Mouse (Mus musculus) midbrain, embryonic 14.5 days (tissue): Measurements from ENCODE around the gene Prmt8. TPM values are rescaled to one million over a fixed set of nuclear protein-coding genes. Genes with fewer than 3 reads are reported as not detected.

Experiments
- ATAC-seq: fragments of 200-750 bp; cut with Nextera tagmentation; 2 replicates; pipeline ENCODE4 v1.8.0; 2017; ENCODE audit warnings: moderate number of reproducible peaks, moderate library complexity; ENCODE audit not compliant: low FRiP score, low TSS enrichment
- DNase-seq: peaks from one replicate; pipeline ENCODE4 v3.0.0-alpha.2; 2015
- H3K27ac ChIP-seq: fragments of 300-500 bp; sonication (generic); replicated peaks from 2 replicates; pipeline ENCODE4 v1.5.1; 2014; ENCODE audit warnings: mild to moderate bottlenecking, low read depth, low read length, moderate library complexity
- H3K27me3 ChIP-seq: fragments of 300-500 bp; sonication (generic); 2 replicates; pipeline ENCODE4 v1.6.1; 2014; ENCODE audit warnings: low read length, control low read depth, mixed read lengths; ENCODE audit not compliant: control insufficient read depth, insufficient read depth
- H3K36me3 ChIP-seq: fragments of 300-500 bp; sonication (generic); 2 replicates; pipeline ENCODE4 v1.6.1; 2014; ENCODE audit warnings: low read length, control low read depth; ENCODE audit not compliant: control insufficient read depth, insufficient read depth
- H3K4me1 ChIP-seq: fragments of 300-500 bp; sonication (generic); 2 replicates; pipeline ENCODE4 v1.6.1; 2014; ENCODE audit warnings: mild to moderate bottlenecking, antibody characterized with exemption, low read length, control low read depth; ENCODE audit not compliant: control insufficient read depth, insufficient read depth
- H3K4me2 ChIP-seq: fragments of 300-500 bp; sonication (generic); 2 replicates; pipeline ENCODE4 v1.6.1; 2014; ENCODE audit warnings: mild to moderate bottlenecking, low read length, moderate library complexity
- H3K4me3 ChIP-seq: fragments of 300-500 bp; sonication (generic); replicated peaks from 2 replicates; pipeline ENCODE4 v1.5.1; 2014; ENCODE audit warnings: low read depth, low read length
- H3K9ac ChIP-seq: fragments of 300-500 bp; sonication (generic); replicated peaks from 2 replicates; pipeline ENCODE4 v1.6.1; 2014; ENCODE audit warnings: mild to moderate bottlenecking, low read length, moderate library complexity
- H3K9me3 ChIP-seq: fragments of 300-500 bp; sonication (generic); 2 replicates; pipeline ENCODE4 v1.6.1; 2016; ENCODE audit warnings: low read length, control low read depth, mixed read lengths; ENCODE audit not compliant: control insufficient read depth
- WGBS: fragments of 180-500 bp; shearing (Covaris S2); extraction: QIAGEN DNeasy Blood & Tissue Kit; methylation state at CpG from one replicate; pipeline ENCODE4 v1.1.7; 2014; 5-methylcytosine and 5-hydroxymethylcytosine counted together
- polyA plus RNA-seq: library from polyadenylated mRNA; unstranded; fragments of >200 nt; fragmentation: Nextera tagmentation; extraction: Ambion mirVana; gene quantifications from 2 replicates; pipeline ENCODE4 v1.2.1, GENCODE M21; 2014

Prmt8 gene
- polyA plus RNA-seq, 1 experiment from 2014 or later = 28.5 TPM

- Histone ChIP-seq H3K27ac (no peak overlapping the region), H3K4me3 (no peak overlapping the region), H3K27me3 (no peaks in the 10 kb centered on the region), H3K9me3 (no peaks in the 10 kb centered on the region), H3K4me1 (peaks cover 18% of the 10 kb centered on the region), H3K9ac (no peak overlapping the region), H3K36me3 (no peaks in the 10 kb centered on the region), H3K4me2 (no peak overlapping the region)
- WGBS = 89% methylated on average over 8 of the region's 8 CpGs
- ATAC-seq = no peak
- no peak for DNase-seq
These were observed 20.5 kb downstream of the Prmt8 start for GRCm38 (mm10) chr6:127748793-127749192.

DNA sequence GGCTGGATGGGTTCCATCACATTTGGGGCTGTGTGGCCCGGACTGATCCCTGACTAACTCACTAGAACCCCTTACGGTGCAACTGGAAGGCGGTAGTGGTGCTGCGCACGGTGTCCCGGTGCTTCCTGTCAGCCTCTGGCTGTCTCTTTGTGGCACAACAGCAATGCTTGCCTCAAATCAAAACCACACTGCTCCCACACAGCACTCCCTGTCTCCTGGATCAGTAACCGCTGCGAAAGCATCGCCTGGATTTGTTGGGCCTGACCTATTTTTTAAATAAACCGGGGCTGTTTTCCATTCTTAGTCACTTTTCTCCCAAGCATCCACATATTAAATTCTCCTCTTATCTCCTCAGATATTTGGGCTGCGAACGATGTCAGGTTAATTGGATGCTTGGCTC, 27.0 kb downstream of the Prmt8 start:
- Histone ChIP-seq H3K27me3 (no peaks in the 10 kb centered on the region), H3K36me3 (no peaks in the 10 kb centered on the region), H3K9me3 (no peaks in the 10 kb centered on the region), H3K27ac (0 out of 2 replicates have a peak overlapping the region, but pooled peaks have one; percentile 26), H3K4me3 (no peak overlapping the region), H3K4me2 (no peak overlapping the region), H3K9ac (no peak overlapping the region), H3K4me1 (peaks cover 20% of the 10 kb centered on the region)
- ATAC-seq (no peak), DNase-seq (no peak)
- 86% methylated on average over 12 of the region's 12 CpGs for WGBS

GRCm38 (mm10) chr6:127741162-127741561, 28.1 kb downstream of the Prmt8 start:
- peaks cover 27% of the 10 kb centered on the region for H3K4me1 ChIP-seq
- H3K36me3 ChIP-seq = no peaks in the 10 kb centered on the region
- H3K27me3 ChIP-seq = no peaks in the 10 kb centered on the region
- H3K27ac ChIP-seq = no peak overlapping the region
- ATAC-seq (no peak), DNase-seq (no peak)
- H3K4me2 ChIP-seq = no peak overlapping the region
- H3K9ac ChIP-seq = no peak overlapping the region
- H3K9me3 ChIP-seq = no peaks in the 10 kb centered on the region
- WGBS = 79% methylated on average over 6 of the region's 6 CpGs
- no peak overlapping the region for H3K4me3 ChIP-seq

- DNase-seq (no peak), ATAC-seq (no peak)
- Histone ChIP-seq H3K4me2 (no peak overlapping the region), H3K27me3 (no peaks in the 10 kb centered on the region), H3K27ac (no peak overlapping the region), H3K4me3 (no peak overlapping the region), H3K4me1 (peaks cover 31% of the 10 kb centered on the region), H3K9me3 (no peaks in the 10 kb centered on the region), H3K36me3 (no peaks in the 10 kb centered on the region), H3K9ac (no peak overlapping the region)
- WGBS = 60% methylated on average over 9 of the region's 9 CpGs
These were observed 28.6 kb downstream of the Prmt8 start for GRCm38 (mm10) chr6:127740711-127741110.

DNA sequence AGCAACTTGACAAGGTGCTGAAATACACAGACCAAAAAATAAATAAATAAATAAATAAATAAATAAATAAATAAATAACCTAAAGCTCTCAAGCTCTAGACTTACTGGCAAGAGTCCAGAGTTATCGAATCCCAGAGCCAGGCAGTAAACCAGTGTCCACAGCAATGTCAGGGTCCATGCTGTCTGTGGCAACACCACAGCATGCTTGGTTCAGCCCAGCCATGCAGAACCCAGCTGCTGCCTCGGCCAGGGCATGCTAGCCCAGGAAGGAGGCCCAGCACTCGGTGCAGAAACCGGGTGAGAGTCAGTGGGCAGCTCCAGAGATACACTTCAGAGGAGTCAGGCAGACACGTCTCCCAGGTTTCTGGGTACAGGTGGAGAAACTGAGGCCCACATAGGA, 29.4 kb downstream of the Prmt8 start:
- no peaks in the 10 kb centered on the region for H3K9me3 ChIP-seq
- no peak overlapping the region for H3K4me3 ChIP-seq
- H3K27ac ChIP-seq = no peak overlapping the region
- no peak overlapping the region for H3K9ac ChIP-seq
- H3K36me3 ChIP-seq = no peaks in the 10 kb centered on the region
- H3K4me2 ChIP-seq = no peak overlapping the region
- no peaks in the 10 kb centered on the region for H3K27me3 ChIP-seq
- ATAC-seq = no peak
- peaks cover 38% of the 10 kb centered on the region for H3K4me1 ChIP-seq
- WGBS = 68% methylated on average over 5 of the region's 5 CpGs
- DNase-seq = no peak

- Histone ChIP-seq H3K9ac (no peak overlapping the region), H3K4me3 (no peak overlapping the region), H3K9me3 (no peaks in the 10 kb centered on the region), H3K27me3 (no peaks in the 10 kb centered on the region), H3K4me1 (peaks cover 20% of the 10 kb centered on the region), H3K27ac (peak overlapping the region; percentile 77), H3K4me2 (peak overlapping the region; percentile 20), H3K36me3 (peaks cover 8% of the 10 kb centered on the region; the same call in 1 of the 2 replicates)
- peak; percentile 68; the same call in 1 of the 2 replicates for ATAC-seq
- WGBS = 27% methylated on average over 13 of the region's 13 CpGs
- peak; percentile 73 for DNase-seq
These were observed 33.9 kb downstream of the Prmt8 start for GRCm38 (mm10) chr6:127735130-127735981.

DNA sequence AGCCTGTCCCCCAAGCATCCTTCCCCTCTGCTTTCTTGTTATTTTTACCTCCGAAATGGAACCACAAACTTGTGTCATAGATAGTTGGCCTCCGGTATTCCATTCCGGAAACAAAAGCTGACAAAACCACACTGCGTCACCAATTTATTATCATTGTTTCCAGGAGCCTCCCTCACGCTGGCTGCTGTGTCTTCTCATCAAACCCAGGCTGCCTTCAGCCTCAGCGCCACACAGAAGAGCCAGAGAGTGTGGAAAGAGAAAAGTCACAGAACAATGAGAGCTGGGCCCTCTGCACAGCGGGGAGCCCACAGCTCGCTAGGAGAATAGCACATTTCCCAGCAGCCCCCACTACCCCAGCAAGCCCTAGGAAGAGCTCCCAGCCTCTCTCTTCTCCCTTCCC, 46.1 kb downstream of the Prmt8 start:
- 0 out of 2 replicates have a peak overlapping the region, but pooled peaks have one; percentile 6 for H3K4me2 ChIP-seq
- 22% methylated on average over 8 of the region's 8 CpGs for WGBS
- H3K9me3 ChIP-seq = no peaks in the 10 kb centered on the region
- no peaks in the 10 kb centered on the region for H3K27me3 ChIP-seq
- peaks cover 11% of the 10 kb centered on the region for H3K4me1 ChIP-seq
- no peak overlapping the region; the same call in 1 of the 2 replicates for H3K9ac ChIP-seq
- H3K4me3 ChIP-seq = no peak overlapping the region
- DNase-seq (no peak), ATAC-seq (no peak)
- H3K36me3 ChIP-seq = peaks cover 11% of the 10 kb centered on the region
- peak overlapping the region; percentile 55 for H3K27ac ChIP-seq

- 82% methylated on average over 14 of the region's 14 CpGs for WGBS
- Histone ChIP-seq H3K4me3 (no peak overlapping the region), H3K27me3 (no peaks in the 10 kb centered on the region), H3K9me3 (no peaks in the 10 kb centered on the region), H3K4me2 (no peak overlapping the region), H3K27ac (no peak overlapping the region), H3K9ac (no peak overlapping the region), H3K4me1 (peaks cover 26% of the 10 kb centered on the region), H3K36me3 (peaks cover 4% of the 10 kb centered on the region; the same call in 1 of the 2 replicates)
- DNase-seq (no peak), ATAC-seq (no peak)
These were observed 49.4 kb downstream of the Prmt8 start for GRCm38 (mm10) chr6:127719875-127720274.
